Mouse (Mus musculus) heart, embryonic 10.5 days (tissue): Measurements from ENCODE around the gene Kcna1. TPM values are rescaled to one million over a fixed set of nuclear protein-coding genes. Genes with fewer than 3 reads are reported as not detected.

Source experiments
- DNase-seq: peaks from one replicate; pipeline ENCODE4 v3.0.0-alpha.2; 2017; ENCODE audit warnings: low spot score
- H3K27ac ChIP-seq: fragments of 300-500 bp; sonication (generic); 2 replicates; pipeline ENCODE4 v1.5.1; 2016; ENCODE audit warnings: mild to moderate bottlenecking
- H3K27me3 ChIP-seq: fragments of 300-500 bp; sonication (generic); 2 replicates; pipeline ENCODE4 v1.6.1; 2016; ENCODE audit warnings: mild to moderate bottlenecking; ENCODE audit not compliant: poor library complexity, insufficient read depth, severe bottlenecking
- H3K36me3 ChIP-seq: fragments of 300-500 bp; sonication (generic); 2 replicates; pipeline ENCODE4 v1.6.1; 2016; ENCODE audit warnings: mild to moderate bottlenecking, moderate library complexity
- H3K4me1 ChIP-seq: fragments of 300-500 bp; sonication (generic); 2 replicates; pipeline ENCODE4 v1.6.1; 2016; ENCODE audit warnings: mild to moderate bottlenecking
- H3K4me3 ChIP-seq: fragments of 300-500 bp; sonication (generic); 2 replicates; pipeline ENCODE4 v1.5.1; 2016; ENCODE audit warnings: mild to moderate bottlenecking, moderate library complexity
- H3K9me3 ChIP-seq: fragments of 300-500 bp; sonication (generic); 2 replicates; pipeline ENCODE4 v1.6.1; 2016; ENCODE audit warnings: mild to moderate bottlenecking, moderate library complexity
- WGBS: fragments of 180-500 bp; shearing (Covaris S2); methylation state at CpG from one replicate; pipeline ENCODE4 v1.1.7; 2016; 5-methylcytosine and 5-hydroxymethylcytosine counted together
- polyA plus RNA-seq: library from polyadenylated mRNA; unstranded; fragments of >200 nt; fragmentation: Nextera tagmentation; extraction: Ambion mirVana; gene quantifications from 2 replicates; pipeline ENCODE4 v1.2.1, GENCODE M21; 2016

Kcna1 gene
- polyA plus RNA-seq, 1 experiment from 2014 or later, result 0.38 TPM

DNA sequence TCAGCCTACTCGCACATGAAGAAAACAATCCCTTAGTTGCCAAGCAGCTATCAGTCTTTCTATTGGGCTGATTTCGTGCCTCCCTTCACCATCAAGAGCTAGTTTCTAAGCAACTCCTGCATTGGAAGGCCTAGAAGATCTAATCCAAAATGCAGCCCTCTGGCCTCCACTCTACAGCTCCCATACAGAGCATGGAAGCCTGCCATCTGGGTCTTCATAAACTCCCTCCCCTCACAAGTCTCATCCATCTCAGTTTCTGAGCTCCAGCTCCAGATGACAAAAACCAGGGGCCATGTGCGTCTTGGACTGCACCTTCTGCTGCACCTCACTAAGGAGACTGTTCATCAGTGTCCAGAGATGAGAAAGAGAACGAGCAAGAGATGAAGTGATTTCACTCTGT lies 52.8 kb downstream of the Kcna1 start:
- Histone ChIP-seq H3K4me3 (no peak overlapping the region), H3K9me3 (no peaks in the 10 kb centered on the region), H3K27ac (no peak overlapping the region), H3K36me3 (no peaks in the 10 kb centered on the region), H3K27me3 (peaks cover 7% of the 10 kb centered on the region; the same call in 1 of the 2 replicates), H3K4me1 (peaks cover 3% of the 10 kb centered on the region; the same call in 1 of the 2 replicates)
- WGBS, result 83% methylated on average over 4 of the region's 4 CpGs
- no peak for DNase-seq

Other genes with a start within 250 kb of the Kcna1 start
- gene Kcna5, start 111.0 kb downstream of the Kcna1 start, polyA plus RNA-seq, result 9.3 and 12.8 TPM in 2 replicates
- 1.7 and 2.9 TPM in 2 replicates for gene Kcna6, start 94.3 kb upstream of the Kcna1 start, polyA plus RNA-seq
- 265 and 328 TPM in 2 replicates for gene Ndufa9, start 202.8 kb upstream of the Kcna1 start, polyA plus RNA-seq
- gene Akap3, start 206.7 kb upstream of the Kcna1 start, polyA plus RNA-seq, result 0.06 TPM in 1 of 2 replicates, not detected in the other